Mouse (Mus musculus) erythroblast, adult 5-6 weeks (primary cell): ENCODE data around the gene Samd7. TPM values are rescaled to one million over a fixed set of nuclear protein-coding genes. Genes with fewer than 3 reads are reported as not detected.
"Not testable (repeated sequence)": the region's sequence is repeated elsewhere in the genome, so short reads cannot be mapped to it uniquely, and the experiment has no call there.

ENCODE experiments used
- ATAC-seq: replicated peaks from 2 replicates; pipeline ENCODE4 v1.8.0; 2016; ENCODE audit warnings: moderate number of reproducible peaks, mild to moderate bottlenecking, moderate TSS enrichment, inconsistent platforms; ENCODE audit not compliant: poor library complexity, low FRiP score, severe bottlenecking
- total RNA-seq, 2 experiments: library from RNA; stranded (forward) in 1 of 2; stranded (reverse) in 1 of 2; fragments of 150-400 nt in 1 of 2; fragments of 200-764, 138-1000 nt in 1 of 2; gene quantifications; 2 replicates each; pipeline versions ENCODE4 v1.2.3 to v1.2.4; 2015 to 2017; ENCODE audit warnings: low replicate concordance in 2 of 2

The Samd7 gene
- total RNA-seq (2015; ENCODE audit: low replicate concordance) (not detected in 2 replicates), total RNA-seq (2017; ENCODE audit: low replicate concordance) (0.26 and 0.84 TPM in 2 replicates)

DNA sequence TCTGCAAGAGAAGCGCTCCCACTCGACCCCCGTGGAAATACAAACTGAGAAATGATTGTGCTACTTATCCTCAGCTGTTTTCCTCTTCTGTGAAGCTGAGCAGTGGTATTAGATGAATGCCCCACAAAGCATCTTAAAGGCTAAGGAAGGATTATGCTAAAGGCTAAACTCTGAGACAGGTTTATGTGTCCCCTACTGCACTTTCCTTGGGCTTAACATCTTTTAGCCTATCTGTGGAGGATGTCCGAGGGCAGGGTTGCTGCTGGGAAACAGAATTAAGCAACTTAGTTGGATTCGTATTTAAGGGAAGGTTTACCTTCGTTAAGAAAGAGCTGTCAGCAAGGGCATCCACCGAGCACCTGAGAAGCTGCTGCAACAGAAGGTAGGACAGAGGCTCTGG is at the start of gene Samd7:
Gene Samd7, plus strand, starts transcription at position 288 of the 400 bp plus-strand sequence.
- ATAC-seq: no peak

GRCm38 (mm10) chr3:30696346-30696745 is 49.7 kb upstream of the Samd7 start:
- peak; percentile 73 for ATAC-seq

- no peak for ATAC-seq
Observed at GRCm38 (mm10) chr3:30697891-30698290, 48.2 kb upstream of the Samd7 start.

DNA sequence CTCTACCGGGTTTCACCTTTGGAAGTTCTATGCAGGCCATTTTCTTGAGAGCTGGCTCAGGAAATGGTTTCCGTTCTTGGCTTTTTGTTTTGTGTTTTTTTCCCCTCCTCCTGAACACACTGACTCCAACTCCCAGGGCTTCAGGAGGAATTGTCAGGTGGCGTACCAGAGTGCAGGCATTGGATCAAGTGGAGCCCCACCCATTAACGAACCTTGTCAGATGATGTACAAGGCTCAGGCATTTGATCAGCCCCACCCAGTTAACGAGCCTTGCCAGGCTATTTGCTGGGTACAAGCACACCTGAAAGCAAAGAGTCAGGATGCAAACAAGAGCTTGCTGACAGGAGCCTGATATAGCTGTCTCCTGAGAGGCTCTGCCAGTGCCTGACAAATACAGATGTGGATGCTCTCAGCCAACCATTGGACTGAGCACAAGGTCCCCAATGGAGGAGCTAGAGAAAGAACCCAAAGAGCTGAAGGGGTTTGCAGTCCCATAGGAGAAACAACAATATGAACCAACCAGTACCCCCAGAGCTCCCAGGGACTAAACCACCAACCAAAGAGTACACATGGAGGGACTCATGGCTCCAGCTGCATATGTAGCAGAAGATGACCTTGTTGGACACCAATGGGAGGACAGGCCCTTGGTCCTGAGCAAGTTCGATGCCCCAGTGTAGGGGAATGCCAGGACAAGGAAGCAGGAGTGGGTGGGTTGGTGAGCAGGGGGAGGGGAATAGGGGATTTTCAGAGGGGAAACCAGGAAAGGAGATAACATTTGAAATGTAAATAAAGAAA is 46.2 kb upstream of the Samd7 start, which contains the start of gene Lrrc31:
Gene Lrrc31, minus strand, starts transcription at position 133 of the 795 bp plus-strand sequence.
- ATAC-seq: not testable (repeated sequence)

DNA sequence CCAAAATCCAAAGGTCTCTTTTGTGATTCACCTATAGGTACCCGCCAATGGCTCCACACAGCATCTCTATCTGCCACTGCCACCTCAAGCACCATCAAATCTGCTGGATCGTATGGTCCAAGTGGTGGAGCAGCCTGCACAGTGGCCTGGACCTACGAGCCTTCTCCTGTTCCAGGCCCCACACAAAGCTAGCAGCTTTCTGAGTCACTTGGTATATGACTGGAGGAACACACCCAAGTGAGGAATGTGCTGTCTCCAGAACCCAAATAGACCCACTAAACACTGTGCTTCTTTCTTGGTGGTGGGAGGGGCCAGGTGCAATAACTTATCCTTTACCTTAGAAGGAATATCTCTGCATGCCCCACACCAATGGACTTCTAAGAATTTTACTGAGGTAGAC is 40.1 kb upstream of the Samd7 start:
- ATAC-seq: no peak

GRCm38 (mm10) chr3:30706614-30707276 is 39.3 kb upstream of the Samd7 start:
- peak; percentile 66 for ATAC-seq

- ATAC-seq: no peak
Observed at GRCm38 (mm10) chr3:30710191-30710590, 35.9 kb upstream of the Samd7 start.

- no peak for ATAC-seq
Observed at GRCm38 (mm10) chr3:30713334-30713733, 32.8 kb upstream of the Samd7 start.

- no peak for ATAC-seq
Observed at GRCm38 (mm10) chr3:30718649-30719048, 27.4 kb upstream of the Samd7 start.

GRCm38 (mm10) chr3:30722036-30722435 is 24.1 kb upstream of the Samd7 start:
- ATAC-seq: no peak

- no peak for ATAC-seq
Observed at GRCm38 (mm10) chr3:30722461-30722860, 23.6 kb upstream of the Samd7 start.

DNA sequence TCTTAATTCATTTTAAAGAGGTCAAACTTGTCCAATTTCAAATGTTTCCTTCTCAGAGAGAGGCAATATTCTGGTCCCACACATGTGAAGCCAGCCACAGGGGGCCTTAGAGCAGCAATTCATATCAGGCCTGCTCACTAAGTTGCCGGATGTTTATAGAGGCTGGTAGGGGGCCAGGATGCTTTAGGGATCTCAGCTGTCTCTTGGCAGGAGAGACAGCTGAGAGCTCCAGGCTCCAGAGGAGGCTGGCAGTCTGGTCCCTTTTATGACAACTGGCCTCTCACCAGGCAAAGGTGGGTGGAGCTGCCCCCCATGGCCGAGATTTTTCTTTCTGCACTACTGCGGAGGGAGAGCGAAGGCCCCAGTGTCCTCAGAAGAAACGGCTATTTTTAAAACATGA is 22.9 kb upstream of the Samd7 start:
- no peak for ATAC-seq

- no peak for ATAC-seq
Observed at GRCm38 (mm10) chr3:30724105-30724824, 21.8 kb upstream of the Samd7 start.

DNA sequence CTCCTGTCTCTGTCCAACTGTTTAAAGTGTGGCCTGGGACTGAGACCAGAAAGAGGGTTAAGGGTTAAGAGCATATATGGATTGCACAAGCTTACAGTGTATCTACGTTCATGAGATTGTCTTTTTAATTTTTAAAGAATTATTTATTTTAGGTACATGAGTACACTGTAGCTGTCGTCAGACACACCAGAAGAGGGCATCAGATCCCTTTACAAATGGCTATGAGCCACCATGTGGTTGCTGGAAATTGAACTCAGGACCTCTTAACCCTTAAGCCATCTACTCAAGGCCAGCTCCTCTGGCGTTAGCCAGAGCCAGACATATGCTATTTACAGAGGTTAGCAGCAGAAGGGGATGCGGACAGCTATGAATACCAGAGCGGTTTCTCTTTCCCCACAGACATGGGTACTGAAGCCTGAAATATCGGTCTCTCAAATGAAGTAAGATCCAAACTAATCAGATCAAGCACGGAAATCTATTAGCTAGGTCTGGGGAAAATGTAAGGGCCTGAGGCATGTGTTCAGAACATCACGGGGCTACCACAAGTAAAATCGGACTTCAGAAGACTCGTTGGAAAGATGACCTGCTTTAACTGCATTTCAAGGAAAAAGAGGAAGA is 21.1 kb upstream of the Samd7 start:
- ATAC-seq: no peak

DNA sequence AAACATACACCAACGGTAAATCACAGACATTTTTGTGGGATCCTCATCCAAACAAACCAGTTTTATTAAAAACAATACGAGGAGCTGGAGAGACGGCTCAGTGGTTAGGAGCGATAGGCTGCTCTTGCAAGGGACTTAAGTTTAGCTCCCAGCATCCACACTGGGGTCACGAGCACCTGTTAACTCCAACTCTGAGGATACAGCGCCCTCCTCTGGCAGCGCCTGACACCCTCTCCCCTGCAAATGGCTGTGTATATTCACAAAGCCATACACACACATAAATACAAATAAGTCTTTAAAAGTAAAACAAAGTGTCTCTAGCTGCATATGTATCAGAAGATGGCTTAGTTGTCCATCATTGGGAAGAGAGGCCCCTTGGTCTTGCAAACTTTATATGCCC is 20.6 kb upstream of the Samd7 start:
- no peak for ATAC-seq

DNA sequence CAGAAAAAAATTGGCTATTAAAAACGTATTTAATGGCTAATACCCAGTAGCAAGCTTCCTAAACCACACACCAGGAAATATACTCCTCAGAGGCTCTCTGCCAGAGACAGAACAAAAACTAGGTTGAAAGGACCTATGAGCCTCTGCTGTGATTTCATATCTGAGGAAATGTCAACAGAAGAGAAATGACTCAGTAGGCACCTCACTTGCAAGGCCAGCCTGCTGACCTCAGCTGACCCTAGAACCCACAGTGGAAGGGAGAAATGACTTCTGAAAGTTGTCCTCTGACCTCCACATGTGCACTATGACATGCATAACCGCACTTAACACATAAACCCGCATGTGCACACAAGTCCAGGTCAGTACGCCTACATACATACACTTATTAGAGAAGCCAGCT is 18.9 kb upstream of the Samd7 start:
- no peak for ATAC-seq

DNA sequence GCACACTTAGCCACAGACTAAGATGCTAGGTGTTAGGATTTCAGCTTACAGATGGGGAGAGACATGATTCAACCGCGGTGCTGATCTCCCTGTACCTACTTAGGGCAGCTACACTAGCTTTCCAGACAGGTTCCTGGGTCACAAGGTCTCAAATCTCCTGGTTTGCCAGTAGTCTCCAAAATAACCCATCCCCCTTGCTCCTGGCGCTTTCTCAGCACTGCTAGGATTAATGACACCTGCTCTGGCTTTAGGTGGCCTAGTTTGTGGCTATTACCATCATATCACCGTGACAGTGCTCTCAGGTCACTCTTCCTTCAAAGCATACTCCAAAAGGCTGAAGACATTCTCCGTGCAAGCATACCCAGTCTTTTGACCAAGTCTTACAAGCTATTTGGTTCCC is 17.0 kb upstream of the Samd7 start:
- ATAC-seq: 0 out of 2 replicates have a peak, but pooled peaks have one; percentile 47

DNA sequence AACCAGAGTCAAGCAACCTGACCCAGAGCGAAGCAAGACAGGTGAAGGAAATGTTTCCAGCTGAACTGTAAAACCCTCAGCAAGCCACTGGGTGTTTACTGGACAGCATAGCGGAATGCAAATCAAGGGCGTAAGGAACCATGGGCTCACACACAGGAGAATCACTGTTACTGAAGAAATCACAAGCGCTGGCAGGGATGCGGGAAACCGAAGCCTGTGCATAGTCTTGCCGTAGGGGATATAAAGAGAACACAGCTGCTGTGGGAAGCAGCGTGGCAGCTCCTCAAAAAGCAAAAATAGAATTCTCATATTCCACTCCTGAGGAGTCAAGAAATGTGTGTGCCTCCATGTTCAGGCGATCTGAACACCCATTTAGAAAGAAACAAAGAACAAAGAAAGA is 9.3 kb upstream of the Samd7 start:
- no peak for ATAC-seq

DNA sequence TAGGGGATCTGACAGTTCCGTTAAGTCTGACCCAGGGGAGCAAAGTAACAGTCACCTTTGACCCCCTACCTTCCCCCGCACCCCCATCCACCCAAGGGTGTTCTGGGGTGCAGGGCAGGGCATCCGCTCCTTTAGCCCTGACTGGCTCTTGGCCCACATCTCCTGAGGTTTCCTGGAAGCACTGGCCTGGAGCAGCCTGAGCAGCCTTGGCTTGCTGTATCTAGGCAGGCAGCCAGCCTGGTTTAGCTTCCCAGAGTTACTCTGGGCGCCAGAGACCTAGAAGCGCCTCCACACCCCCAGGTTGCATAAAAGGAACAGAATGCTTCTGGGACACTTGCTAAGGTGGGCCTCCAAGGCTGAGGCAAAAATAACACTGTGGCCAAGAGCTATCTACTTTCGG is 4.8 kb upstream of the Samd7 start:
- ATAC-seq: no peak

DNA sequence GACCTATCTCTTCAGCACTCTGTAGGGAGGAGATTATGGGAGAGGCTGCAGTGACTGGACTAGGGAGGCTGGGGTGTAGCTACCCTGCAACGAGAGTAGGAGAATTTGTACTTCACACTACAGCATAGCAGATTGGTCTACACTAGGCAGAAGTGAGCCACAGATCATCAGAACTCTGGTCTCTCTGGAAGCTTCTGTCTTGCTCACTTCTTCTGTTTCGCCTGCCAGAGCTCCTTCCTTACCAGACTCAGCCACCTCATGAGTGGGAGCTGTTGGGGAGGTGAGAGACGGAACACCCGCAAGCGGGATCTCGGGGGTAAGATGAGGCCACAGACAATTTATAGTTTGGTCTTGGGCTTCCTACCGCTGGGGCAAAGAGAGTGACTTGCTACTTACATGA is 3.2 kb upstream of the Samd7 start:
- ATAC-seq: no peak
